Mouse (Mus musculus) MEL (cell line): ENCODE measurements around the gene Nf2.

Experiments used
- BHLHE40 ChIP-seq: IDR thresholded peaks from 2 replicates; pipeline ENCODE4 v1.6.1; 2012; ENCODE audit warnings: low read depth, mild to moderate bottlenecking, inconsistent platforms, low read length, improper control_type of control experiment, borderline replicate concordance
- CTCF ChIP-seq, 3 experiments: IDR thresholded peaks in 2 of 3; conservative IDR thresholded peaks in 1 of 3; 2 replicates each; pipeline ENCODE4 v1.5.1; 2011 to 2012; ENCODE audit warnings: low read length in 3 of 3, low read depth in 2 of 3, mild to moderate bottlenecking in 2 of 3, improper control_type of control experiment in 1 of 3, inconsistent platforms in 1 of 3, mixed read lengths in 1 of 3, moderate library complexity in 1 of 3; ENCODE audit not compliant: control insufficient read depth in 1 of 3, insufficient read depth in 1 of 3, poor library complexity in 1 of 3, severe bottlenecking in 1 of 3
- EP300 ChIP-seq, 2 experiments: IDR thresholded peaks; 2 replicates each; pipeline ENCODE4 v1.6.1; 2011; ENCODE audit warnings: improper control_type of control experiment in 2 of 2, low read length in 2 of 2, low read depth in 1 of 2, mild to moderate bottlenecking in 1 of 2
- KAT2A ChIP-seq: conservative IDR thresholded peaks from 2 replicates; pipeline ENCODE4 v1.6.1; 2012; ENCODE audit warnings: low read depth, low read length, improper control_type of control experiment, inconsistent platforms
- MXI1 ChIP-seq: IDR thresholded peaks from 2 replicates; pipeline ENCODE4 v1.6.1; 2011; ENCODE audit warnings: mild to moderate bottlenecking, low read depth, low read length, improper control_type of control experiment
- NRF1 ChIP-seq: IDR thresholded peaks from 2 replicates; pipeline ENCODE4 v1.6.1; 2014; ENCODE audit warnings: low read depth, mild to moderate bottlenecking, inconsistent platforms, low read length, improper control_type of control experiment, moderate library complexity; ENCODE audit not compliant: poor library complexity, insufficient read depth, severe bottlenecking
- POLR2A ChIP-seq, 2 experiments: IDR thresholded peaks; 2 replicates each; pipeline ENCODE4 v1.6.1; 2011 to 2012; ENCODE audit warnings: low read length in 2 of 2, mild to moderate bottlenecking in 2 of 2, control low read depth in 1 of 2, improper control_type of control experiment in 1 of 2, low read depth in 1 of 2, moderate library complexity in 1 of 2; ENCODE audit not compliant: control insufficient read depth in 1 of 2, insufficient read depth in 1 of 2, poor library complexity in 1 of 2
- POLR2AphosphoS2 ChIP-seq: IDR thresholded peaks from 2 replicates; pipeline ENCODE4 v1.6.1; 2011; ENCODE audit warnings: low read length, improper control_type of control experiment
- RCOR1 ChIP-seq: IDR thresholded peaks from 2 replicates; pipeline ENCODE4 v1.6.1; 2012; ENCODE audit warnings: low read depth, mild to moderate bottlenecking, inconsistent platforms, low read length, improper control_type of control experiment
- TAL1 ChIP-seq: IDR thresholded peaks from 2 replicates; pipeline ENCODE4 v1.6.1; 2012; ENCODE audit warnings: mild to moderate bottlenecking, inconsistent platforms, low read length, moderate library complexity, mixed read lengths
- TBP ChIP-seq: IDR thresholded peaks from 2 replicates; pipeline ENCODE4 v1.8.0; 2011; ENCODE audit warnings: low read depth, low read length, improper control_type of control experiment
- TCF12 ChIP-seq: IDR thresholded peaks from 2 replicates; pipeline ENCODE4 v1.6.1; 2014; ENCODE audit warnings: low read depth, mild to moderate bottlenecking, inconsistent platforms, low read length, improper control_type of control experiment, moderate library complexity
- USF1 ChIP-seq: IDR thresholded peaks from 2 replicates; pipeline ENCODE4 v1.6.1; 2014; ENCODE audit warnings: low read depth, mild to moderate bottlenecking, inconsistent platforms, low read length, improper control_type of control experiment, moderate library complexity
- ZC3H11A ChIP-seq: IDR thresholded peaks from 2 replicates; pipeline ENCODE4 v1.6.1; 2012; ENCODE audit warnings: low read depth, mild to moderate bottlenecking, inconsistent platforms, low read length, improper control_type of control experiment

DNA sequence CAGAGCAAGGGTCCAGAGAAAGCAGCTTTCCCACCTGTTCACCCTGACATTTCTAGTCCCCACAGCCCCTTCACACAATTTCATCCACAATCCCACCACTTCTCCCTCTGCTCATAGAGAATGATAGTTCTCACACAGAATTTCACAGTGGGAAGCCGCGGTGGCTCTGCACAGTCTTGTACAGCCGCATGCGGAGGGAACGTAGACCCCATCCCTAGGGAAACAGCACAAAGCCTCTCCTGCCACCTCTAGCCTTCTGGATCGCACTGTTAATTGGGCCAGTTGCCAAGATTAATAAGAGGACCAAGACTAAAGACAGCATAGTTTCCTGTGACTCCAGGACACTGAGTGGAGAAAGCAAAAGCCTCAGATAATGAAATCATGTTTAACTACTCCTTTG is 57.8 kb downstream of the Nf2 start:
- TF ChIP-seq CTCF (IDR thresholded peaks at IDR 0.05 in 2 of 3, conservative IDR thresholded peaks at IDR 0.05 in 1 of 3; ENCODE audit: control insufficient read depth in 1 of 3, insufficient read depth in 1 of 3, low read depth in 2 of 3, low read length in 3 of 3, poor library complexity in 1 of 3, severe bottlenecking in 1 of 3) (no peak), MXI1 (no peak), TAL1 (no peak), TBP (no peak), USF1 (no peak), KAT2A (no peak), TCF12 (no peak), ZC3H11A (no peak), POLR2A (IDR thresholded peaks at IDR 0.05; ENCODE audit: control insufficient read depth in 1 of 2, insufficient read depth in 1 of 2, low read depth in 1 of 2, low read length in 2 of 2, poor library complexity in 1 of 2) (no peak), EP300 (IDR thresholded peaks at IDR 0.05; ENCODE audit: low read depth in 1 of 2, low read length in 2 of 2) (no peak), NRF1 (no peak), BHLHE40 (no peak), RCOR1 (no peak), POLR2AphosphoS2 (no peak)
